Mouse (Mus musculus) olfactory bulb, adult 2 months (tissue): Measurements from ENCODE around the gene Hmgn1.

ENCODE experiments used
- CTCF ChIP-seq: fragments of 200-500 bp; IDR thresholded peaks from 2 replicates; pipeline ENCODE4 v1.5.1; 2012; ENCODE audit warnings: low read depth, mild to moderate bottlenecking, low read length, moderate library complexity; ENCODE audit not compliant: insufficient read depth
- POLR2A ChIP-seq: fragments of 200-500 bp; IDR thresholded peaks from 2 replicates; pipeline ENCODE4 v1.6.1; 2012; ENCODE audit warnings: mild to moderate bottlenecking, low read depth, low read length, moderate library complexity; ENCODE audit not compliant: insufficient read depth

- no peak for TF ChIP-seq CTCF
- TF ChIP-seq POLR2A: no peak
Measured at GRCm38 (mm10) chr16:96159091-96159731, 31.7 kb upstream of the Hmgn1 start.
